Mouse (Mus musculus) ovary, adult 2 months (tissue): ENCODE data around the gene Neto2. TPM values are rescaled to one million over a fixed set of nuclear protein-coding genes. Genes with fewer than 3 reads are reported as not detected.

Experiments
- polyA plus RNA-seq: library from polyadenylated mRNA; depleted of rRNA; stranded (reverse); fragments of >200 nt; gene quantifications from 2 replicates; pipeline ENCODE4 v1.2.3, GENCODE M21; 2012; rRNA removed

Neto2 gene
- polyA plus RNA-seq = 1.4 and 1.7 TPM in 2 replicates

GRCm38 (mm10) chr8:85700751-85701351, at the start of gene Neto2:
Gene Neto2 (minus strand): TSS chr8:85700924.

Other genes with a start within 250 kb of the Neto2 start
- gene Gpt2, start 208.3 kb downstream of the Neto2 start, polyA plus RNA-seq = 72.3 and 130 TPM in 2 replicates
- gene Dnaja2, start 145.6 kb downstream of the Neto2 start, polyA plus RNA-seq = 5.5 and 6.0 TPM in 2 replicates
- gene Itfg1, start 140.0 kb upstream of the Neto2 start, polyA plus RNA-seq = 18.2 and 24.6 TPM in 2 replicates
- 4.1 and 5.8 TPM in 2 replicates for gene Phkb, start 140.0 kb upstream of the Neto2 start, polyA plus RNA-seq